Mouse (Mus musculus): ENCODE data around the gene Lhx9. TPM values are rescaled to one million over a fixed set of nuclear protein-coding genes. Genes with fewer than 3 reads are reported as not detected.
A peak's percentile ranks its signal among the peaks of the same experiment; 100 is the strongest.

Lhx9 gene
- total RNA-seq (2015; ENCODE audit: low replicate concordance): not detected in 2 replicates
- total RNA-seq (2017; ENCODE audit: low replicate concordance): not detected in 2 replicates

DNA sequence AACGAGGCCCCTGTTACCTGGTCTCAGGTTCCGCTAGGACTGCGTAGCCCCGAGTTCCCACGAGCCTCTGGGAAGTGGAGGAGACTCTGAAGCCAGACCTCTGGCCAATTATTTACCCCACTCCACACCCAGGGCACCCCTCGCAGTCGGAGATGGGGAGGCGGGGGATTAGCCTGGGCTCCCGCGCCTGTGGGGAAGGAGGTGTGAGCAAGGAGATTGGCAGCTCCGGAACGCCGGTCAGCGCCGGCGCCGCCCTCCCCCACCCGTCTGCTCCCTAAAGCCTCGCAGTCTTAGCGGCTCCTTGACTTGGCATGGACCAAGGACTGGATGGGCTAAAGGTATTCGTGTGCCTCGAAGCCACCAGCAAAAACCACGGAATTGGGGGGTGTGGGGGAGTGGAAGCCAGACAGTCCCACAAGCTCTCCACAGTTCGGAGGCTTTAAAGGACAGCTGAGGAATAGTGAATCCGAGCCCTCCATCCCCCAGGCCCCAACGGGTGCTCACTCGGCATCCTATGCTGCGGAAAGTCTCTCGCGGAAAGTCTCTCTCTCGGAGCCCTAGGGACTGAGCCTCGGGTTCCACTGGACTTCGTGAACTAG lies at the start of gene Lhx9:
Gene Lhx9, minus strand, starts transcription at position 67 of the 599 bp plus-strand sequence.
- ATAC-seq (replicated peaks; ENCODE audit: low FRiP score, poor library complexity, severe bottlenecking): no peak

DNA sequence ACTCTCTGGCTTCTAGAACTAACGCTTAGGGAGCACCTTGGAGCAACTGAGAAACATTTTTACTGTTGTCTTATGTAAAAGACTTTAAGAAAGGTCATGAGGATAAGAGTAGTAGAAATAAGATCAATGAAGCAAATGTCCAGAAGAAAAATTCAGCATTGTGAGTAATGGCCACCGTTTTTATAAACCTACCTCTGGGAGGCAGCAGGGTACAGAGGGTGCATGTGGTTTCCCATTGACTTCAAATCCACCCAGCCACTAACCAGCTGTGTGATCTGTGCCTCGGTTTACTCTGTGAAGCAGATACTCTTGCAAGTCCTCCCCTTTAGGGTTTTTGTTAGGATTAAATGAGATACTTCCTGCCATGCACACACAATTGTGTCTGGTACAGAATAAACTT lies 47.7 kb upstream of the Lhx9 start:
- ATAC-seq (replicated peaks; ENCODE audit: low FRiP score, poor library complexity, severe bottlenecking): no peak

DNA sequence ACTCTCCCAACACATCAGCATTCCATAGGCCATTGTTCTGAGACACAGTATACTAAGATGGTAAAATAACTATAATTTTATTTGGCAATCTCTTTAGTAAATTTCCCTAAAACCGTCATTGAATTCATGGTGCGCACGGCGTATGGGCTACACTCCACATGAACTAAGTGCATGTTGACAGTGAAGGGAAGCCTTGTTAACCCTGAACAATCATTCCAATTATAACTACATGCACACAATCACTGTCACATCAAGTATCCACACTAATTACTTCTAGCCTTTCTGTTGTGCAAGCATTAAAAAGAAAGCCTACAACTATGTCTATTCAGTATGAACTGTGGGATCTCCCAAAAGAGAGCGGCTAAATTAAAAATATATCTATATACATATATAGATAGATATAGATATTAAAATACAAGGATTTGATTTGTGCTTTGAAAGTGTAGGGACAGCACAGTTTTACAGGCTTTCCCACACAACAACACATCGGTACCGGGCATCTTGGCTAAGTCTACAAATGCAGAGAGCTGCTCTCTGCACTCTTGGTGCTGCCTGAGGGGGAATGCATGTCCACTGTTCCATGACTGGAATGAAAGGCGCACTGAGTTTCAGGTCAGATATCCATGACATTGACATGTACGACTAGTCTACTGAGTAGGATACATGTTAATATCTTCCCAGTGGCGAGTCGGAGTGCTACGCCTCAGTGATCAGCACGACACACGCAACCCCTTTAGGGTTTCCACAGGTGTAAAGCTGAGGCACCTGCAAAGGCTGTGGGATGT lies 29.3 kb upstream of the Lhx9 start:
- no peak for ATAC-seq (replicated peaks; ENCODE audit: low FRiP score, poor library complexity, severe bottlenecking)

DNA sequence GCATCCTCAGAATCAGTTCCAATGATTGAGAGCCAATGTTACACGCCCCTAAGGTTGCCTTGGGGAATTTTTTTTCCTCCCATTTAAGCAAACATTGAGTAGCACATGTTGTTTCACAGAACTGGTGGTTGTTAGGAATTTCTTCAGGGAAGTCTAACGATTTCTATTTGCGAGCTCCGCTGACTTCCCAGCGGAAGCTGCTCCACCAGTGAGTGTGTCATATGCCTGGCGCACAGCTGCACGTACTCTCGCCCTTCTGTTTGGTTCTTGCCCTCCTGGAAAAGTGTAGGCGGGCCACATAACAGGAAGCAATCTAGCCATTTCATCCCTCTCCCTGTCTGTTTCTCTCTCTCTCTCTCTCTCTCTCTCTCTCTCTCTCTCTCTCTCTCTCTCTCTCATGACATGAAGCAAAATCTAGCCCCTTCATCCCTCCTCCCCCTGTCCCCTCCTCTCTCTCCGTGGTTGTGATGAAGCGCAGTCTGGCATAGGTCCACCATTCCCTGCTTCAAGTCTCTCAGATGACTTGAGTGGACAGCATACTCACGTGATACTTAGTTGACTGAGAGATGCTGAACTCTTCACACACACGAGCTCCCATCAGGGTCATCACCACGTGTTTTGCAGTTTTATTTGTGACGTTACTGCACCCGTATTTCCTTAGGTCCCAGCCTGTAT lies 28.1 kb upstream of the Lhx9 start:
- no peak for ATAC-seq (replicated peaks; ENCODE audit: low FRiP score, poor library complexity, severe bottlenecking)

DNA sequence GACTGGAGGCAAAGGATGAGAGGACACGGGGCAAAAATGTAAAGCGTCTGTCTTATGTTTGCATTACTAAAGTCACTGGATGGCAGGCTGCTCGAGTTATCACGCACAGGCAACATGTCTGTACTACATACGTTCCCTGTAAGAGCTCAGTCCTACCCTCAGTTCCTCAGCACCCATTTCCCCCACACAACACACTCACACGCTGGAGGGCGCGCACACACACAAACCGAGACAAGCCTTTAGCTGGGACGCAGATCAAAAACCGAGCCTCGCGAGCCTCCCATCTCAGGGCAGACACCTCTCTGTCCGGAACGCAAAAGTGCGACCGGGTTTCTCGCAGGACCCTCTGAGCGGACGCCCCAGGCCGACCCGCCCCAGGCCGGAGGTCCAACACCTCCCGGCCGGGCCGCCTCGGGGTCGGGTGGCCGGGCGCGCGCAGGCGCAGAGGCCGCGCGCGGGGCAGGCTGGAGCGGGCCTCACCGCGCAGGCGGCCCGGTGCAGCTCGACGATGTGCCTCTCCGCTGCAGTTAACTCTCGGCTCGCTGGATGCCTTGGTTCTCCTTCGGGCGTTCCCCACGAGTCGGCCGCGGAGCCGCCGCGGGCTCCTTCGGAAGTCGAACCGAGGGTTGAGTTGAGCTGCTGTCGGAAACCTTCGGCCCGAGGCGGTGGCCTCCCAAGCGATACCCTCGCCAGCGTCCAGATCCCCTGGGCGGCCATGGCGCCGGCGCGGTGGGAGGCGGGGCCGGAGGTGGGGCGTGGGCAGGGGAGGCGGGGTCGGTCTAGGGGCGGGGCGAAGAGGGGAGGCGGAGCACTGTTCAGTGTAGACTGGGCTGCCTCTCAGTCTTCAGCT lies 7.9 kb upstream of the Lhx9 start, which contains the start of gene 2310009B15Rik:
Gene 2310009B15Rik, minus strand, starts transcription at position 752 of the 850 bp plus-strand sequence.
- ATAC-seq (replicated peaks; ENCODE audit: low FRiP score, poor library complexity, severe bottlenecking): peak; percentile 92

DNA sequence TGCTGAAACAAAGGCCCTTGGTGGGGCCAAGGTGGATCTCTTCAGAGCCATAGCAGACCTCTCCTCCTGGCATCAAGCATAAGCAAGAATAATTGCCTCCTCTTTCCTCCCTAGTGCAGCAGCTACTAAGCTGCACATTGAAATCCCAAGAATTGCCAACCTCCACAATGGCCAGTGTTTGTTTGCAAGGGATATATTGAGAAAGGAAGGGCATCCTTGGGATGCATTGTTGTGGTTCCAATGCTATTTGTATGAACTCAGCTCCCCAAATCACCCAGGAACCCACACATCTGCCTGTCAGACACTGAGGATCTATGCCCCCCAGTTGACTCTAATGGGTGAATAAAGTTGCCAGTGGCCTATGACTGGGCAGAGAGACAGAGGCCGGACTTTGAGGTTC lies 2.4 kb upstream of the Lhx9 start:
- no peak for ATAC-seq (replicated peaks; ENCODE audit: low FRiP score, poor library complexity, severe bottlenecking)

DNA sequence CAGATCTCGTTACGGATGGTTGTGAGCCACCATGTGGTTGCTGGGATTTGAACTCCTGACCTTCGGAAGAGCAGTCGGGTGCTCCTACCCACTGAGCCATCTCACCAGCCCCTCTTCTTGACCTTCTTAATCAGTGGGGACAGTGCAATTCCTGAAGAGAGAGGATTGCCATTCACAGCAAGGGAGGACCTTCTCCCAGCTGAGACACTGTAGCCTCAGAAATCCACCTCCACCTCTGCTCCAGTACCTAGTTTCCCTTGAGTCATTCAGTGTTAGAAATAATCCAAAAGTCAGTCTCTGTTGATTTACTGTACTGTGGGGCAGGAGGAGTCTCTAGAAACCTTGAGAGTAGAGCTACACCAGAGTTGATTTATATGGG lies 1.8 kb upstream of the Lhx9 start:
- no peak for ATAC-seq (replicated peaks; ENCODE audit: low FRiP score, poor library complexity, severe bottlenecking)

DNA sequence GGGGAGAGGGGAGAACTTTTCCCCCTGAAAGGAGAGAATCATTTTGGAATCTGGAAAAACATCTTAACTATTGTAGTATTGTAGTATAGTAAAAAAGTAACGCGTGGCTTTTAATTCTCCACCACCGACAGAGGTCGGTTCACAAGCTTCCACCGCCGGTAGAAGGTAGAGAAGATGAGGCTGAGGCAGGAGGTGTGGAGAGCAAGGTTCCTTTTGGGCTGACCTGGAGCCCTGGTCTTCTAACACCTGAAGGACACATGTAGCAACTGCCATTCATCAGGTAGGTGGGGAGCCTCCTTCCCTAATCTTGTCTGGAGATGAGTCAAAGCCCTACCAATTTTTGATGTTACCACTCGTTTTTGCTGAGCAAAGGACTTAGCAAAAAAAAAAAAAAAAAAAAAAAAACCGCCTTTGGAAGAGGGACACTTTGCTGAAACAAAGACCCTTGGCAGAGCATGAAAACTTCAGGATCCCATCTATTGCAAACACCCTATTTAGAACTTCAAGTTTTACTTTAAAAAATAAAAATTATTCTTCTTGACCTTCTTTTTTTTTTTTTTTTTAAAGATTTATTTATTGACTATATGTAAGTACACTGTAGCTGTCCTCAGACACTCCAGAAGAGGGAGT lies 1.3 kb upstream of the Lhx9 start:
- ATAC-seq (replicated peaks; ENCODE audit: low FRiP score, poor library complexity, severe bottlenecking): no peak

DNA sequence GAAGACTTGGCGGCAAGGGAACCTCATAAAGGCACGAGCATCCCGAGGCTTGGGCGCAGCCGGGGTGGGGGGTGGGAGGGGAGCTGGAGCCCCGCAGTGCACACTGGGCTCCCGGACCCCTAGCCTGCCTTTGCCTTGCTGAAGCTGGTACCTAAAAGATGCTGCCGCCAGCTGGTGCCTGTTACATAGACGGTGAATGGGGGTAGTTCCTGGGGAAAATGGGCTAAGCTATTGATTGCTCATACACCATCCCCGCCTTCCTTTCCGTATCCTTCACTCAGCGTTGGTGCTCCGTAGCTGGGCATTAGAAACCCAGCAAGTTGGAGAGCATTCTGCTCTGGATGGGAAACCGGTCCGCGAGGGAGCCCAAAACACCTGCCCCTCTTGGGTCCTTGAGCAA lies 351 bp downstream of the Lhx9 start:
- ATAC-seq (replicated peaks; ENCODE audit: low FRiP score, poor library complexity, severe bottlenecking): no peak

DNA sequence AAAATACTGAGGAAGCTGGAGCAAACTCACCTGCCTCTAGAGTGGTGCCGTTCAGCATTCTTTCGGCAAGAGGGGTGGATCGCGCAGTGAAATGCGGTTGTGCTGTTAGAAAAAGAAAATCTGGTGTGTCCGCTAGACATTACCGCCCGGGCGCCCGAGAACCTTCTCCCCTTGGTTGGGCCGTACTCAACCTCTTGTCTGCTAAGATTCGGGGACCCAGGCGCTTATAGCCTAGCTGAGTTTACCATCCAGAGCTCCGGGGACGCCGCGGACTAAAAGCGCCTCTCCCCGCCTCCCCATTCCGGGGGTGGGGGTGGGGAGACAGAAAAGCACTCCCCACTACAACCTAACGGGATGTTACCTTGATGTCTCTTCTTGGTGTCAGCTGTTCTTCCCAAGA lies 1.2 kb downstream of the Lhx9 start:
- no peak for ATAC-seq (replicated peaks; ENCODE audit: low FRiP score, poor library complexity, severe bottlenecking)

DNA sequence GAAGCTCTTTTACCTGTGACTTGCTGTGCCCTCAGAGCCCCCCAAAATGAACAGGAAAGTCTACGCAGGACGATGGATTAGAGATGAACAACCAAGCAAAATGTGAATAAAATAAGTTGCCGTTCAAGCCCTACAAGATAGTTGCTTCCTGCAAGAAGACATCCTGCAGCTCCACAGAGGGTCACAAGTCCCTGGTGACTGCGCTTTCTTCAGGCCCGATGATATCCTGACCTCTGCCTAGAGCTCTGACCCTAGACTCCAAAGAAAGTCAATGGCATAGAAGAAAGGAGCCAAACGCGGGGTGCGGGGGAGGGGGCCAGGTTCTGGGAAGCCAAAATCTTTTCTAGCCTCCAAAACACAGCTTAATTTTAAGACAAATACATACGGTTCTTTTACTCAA lies 1.8 kb downstream of the Lhx9 start:
- no peak for ATAC-seq (replicated peaks; ENCODE audit: low FRiP score, poor library complexity, severe bottlenecking)

DNA sequence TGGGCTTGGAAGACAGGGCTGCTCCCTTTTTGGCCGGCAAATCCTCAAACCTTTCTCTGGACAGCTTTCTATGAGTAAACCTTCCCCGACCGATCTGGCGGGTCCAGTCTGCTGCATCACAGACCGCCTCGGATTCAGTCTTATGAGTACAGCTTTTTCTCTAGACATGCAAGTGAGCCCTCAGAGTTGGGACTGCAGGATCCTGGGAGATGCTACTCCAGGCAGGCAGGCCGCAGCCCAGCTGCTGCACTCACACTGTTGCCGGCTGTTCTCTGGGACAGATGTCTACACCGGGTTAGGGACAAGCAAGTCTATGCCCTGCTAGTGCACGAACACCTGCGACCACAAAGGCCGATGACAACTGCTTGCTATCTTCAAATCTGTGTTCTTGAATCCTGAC lies 2.2 kb downstream of the Lhx9 start:
- ATAC-seq (replicated peaks; ENCODE audit: low FRiP score, poor library complexity, severe bottlenecking): no peak

DNA sequence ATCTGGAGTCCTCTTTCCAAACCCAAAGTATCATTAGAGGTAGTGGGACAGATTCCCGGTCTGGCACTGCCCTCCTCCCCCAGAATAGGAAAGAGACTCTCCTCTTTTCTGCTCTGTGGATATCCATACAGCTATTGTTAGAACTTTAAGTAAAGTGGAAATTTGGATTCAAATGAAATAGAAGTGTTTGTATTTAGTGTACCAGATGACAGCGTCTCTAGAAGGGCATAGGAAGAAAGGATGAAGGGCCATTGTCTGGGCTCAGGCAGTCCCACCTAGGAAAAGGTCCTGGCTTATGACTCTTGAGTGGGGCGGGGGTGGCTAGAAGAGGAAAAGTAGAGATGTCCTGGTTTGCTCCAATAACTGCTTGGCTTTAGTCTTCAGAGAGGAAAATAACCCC lies 2.9 kb downstream of the Lhx9 start:
- ATAC-seq (replicated peaks; ENCODE audit: low FRiP score, poor library complexity, severe bottlenecking): no peak

DNA sequence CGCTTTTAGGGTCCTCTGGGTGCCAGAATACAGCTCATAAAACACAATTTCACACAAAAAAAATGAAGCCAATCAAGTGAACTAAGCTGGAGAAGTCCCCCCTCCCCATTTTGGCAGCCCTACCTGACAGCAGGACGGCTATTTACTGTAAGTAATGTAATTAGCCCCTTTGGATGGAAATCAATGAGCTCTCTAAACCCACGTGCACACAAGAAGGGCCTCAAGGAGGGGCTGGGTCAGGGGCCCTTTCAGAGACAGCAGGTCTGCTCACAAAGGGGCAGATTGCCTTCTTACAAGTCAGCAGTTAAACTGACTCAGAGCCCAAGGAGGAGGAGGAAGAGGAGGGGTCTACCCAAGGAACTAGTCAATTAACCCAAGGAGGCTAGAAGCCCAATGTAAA lies 4.2 kb downstream of the Lhx9 start:
- ATAC-seq (replicated peaks; ENCODE audit: low FRiP score, poor library complexity, severe bottlenecking): no peak

DNA sequence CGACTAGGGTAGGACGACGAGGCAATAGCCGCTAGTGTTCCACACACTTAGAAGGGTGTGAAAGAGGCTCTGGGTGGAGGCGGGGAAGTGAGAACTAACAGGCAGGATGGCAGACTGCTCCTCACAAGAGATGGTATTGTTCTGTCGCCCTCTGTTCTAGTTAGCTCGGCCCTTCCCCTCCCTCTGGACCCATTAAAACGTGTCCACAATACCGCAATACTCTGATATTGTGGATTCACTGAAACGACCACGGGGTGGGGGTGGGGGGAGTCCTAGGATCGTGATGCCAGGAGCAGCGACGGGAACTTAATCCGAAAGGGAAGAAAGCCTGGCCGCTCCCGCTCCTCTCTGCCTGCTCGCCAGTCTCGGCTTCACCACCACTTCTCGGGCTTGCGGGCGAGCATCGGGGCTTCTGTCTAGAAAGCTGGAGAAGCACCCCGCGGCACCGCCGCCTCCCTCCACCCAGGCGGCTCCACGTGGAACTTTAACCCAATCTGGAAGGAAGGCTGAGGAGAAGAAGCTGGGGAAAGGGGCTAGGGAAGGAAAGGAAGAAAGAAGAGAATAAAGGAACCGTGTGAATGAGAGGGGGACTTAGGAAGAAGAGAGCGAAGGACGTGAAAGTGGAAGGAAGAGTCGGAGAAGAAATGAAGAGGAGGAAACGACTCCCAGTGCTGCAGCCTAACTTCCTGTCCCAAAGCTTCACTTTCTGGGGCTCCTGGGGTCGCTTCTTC lies 4.9 kb downstream of the Lhx9 start:
- ATAC-seq (replicated peaks; ENCODE audit: low FRiP score, poor library complexity, severe bottlenecking): no peak

DNA sequence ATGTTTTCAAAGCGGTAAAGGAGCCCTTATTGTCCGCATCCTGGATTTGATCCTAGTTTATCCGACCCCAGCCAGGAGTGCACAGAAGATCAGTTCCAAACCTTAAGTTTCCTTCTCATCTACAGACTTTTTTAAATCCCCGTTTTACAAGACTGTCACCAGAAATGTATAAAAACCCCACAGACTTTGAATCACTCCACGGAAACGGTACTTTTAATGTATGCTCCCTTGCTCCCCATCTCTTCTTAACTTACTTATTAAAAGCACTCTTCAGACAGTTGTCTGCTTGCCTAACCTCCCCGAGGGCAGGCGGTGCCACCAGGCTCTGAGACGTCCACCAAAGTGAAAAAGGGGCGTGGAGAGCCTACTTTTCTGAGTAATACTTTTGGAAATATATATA lies 5.6 kb downstream of the Lhx9 start:
- ATAC-seq (replicated peaks; ENCODE audit: low FRiP score, poor library complexity, severe bottlenecking): no peak

DNA sequence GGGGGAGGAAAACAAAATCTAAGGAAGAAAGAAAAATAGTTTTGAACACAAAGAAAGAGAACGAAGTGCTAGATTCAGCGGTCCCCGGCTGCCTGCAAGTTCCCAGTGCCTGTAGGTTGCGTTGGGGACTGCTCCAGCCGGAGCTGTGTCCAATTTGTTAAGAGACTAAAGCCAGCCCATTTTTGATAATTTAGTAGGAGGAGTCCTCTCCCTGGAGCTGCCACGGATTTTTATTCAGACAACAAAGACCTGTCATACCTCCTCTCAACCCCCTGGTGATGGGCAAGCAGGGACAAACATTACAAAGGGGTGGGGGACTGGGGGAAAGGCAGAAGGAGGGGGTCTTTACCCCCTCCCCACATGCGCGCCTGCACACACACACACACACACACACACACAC lies 6.1 kb downstream of the Lhx9 start:
- no peak for ATAC-seq (replicated peaks; ENCODE audit: low FRiP score, poor library complexity, severe bottlenecking)

DNA sequence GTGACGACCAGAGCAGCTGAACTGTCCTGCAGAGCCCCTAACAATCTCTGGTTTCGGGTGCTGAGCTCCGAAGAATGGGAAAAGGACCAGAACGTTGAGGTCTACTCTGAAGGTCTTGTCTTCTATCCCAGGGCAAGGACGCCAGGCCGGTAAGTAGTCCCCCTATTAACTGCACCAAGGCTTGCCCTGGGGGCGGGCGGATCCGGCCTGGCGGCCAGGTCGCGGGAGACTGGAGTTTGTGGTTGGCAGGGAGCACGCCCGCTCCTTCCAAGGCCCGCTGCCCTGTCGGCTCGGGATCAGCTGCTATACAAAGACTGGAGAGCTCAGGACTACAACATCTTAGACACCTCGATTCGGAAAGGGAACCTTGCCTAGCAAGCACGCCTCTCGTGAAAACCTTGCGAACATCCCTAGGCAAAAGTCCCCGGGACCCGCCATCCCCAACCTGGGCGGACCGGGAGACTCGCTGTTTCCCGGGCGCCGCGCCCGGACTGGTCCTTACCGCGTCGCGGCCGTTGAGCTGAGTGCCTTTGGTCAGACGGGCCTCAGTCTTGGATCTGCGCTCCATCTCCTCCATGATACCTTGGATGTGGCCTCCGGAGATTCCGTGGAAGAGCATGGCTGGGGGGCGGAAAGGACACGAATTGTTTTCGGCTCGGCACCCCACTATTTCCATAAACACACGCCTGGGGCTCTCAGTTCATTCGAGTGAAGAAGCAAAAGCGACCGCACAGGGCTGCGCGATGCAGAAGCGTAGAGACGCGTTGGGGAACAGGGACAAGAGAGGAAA lies 6.9 kb downstream of the Lhx9 start:
- ATAC-seq (replicated peaks; ENCODE audit: low FRiP score, poor library complexity, severe bottlenecking): no peak

Data from erythroblast, adult 5-6 weeks (primary cell).